15 mouse cellular contexts compared by ENCODE assay signal in the genomic region with DNA sequence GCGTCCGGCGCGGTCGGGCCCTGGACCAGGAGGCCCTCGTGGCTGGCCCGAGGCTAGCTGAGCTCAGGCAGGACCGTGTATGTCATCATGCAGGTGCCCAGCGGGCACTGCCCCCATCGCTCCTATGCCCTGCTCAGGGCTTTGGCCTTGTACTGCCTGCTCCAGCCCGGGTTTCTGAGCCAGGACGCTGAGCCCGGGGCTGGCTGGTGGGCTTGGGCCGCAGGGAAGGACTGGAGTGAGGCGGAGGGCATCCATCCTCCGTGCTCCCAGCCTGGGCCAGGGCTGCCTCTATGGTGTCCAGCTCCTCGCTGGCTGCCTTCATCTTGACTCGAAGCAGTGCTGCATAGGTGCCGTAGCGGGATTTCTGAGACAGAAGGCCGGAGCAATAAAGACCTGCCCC. TPM values are rescaled to one million over a fixed set of nuclear protein-coding genes. Genes with fewer than 3 reads are reported as not detected.
A peak's percentile ranks its signal among the peaks of the same experiment; 100 is the strongest.
DNase-seq lines count a peak whose midpoint lies in the region; ATAC-seq lines count a peak whose summit lies in the region.
"Had no signal": no experiment of that assay in that cellular context is flagged by ENCODE, and none has a peak within 500 bp of the region (broad histone marks: within the 10 kb centered on the region; RNA-seq: fewer than 3 reads in every experiment).

No protein-coding gene starts in this region.

- peaks cover 25% of the 10 kb centered on the region for H3K27me3 ChIP-seq in erythroblast, embryonic 14.5 days (ENCODE audit: control insufficient read depth)

- H3K36me3 ChIP-seq in erythroblast, embryonic 14.5 days (ENCODE audit: control insufficient read depth): peaks cover 62% of the 10 kb centered on the region

- H3K4me1 ChIP-seq in erythroblast, embryonic 14.5 days (ENCODE audit: control insufficient read depth): peaks cover 94% of the 10 kb centered on the region

- peak overlapping the region; percentile 14 for H3K4me3 ChIP-seq in erythroblast, embryonic 14.5 days (replicated peaks)
- H3K4me3 ChIP-seq: forebrain, embryonic 10.5 days; heart, embryonic 12.5 days; limb, embryonic 10.5 days; lung, embryonic 15.5 days; megakaryocyte, embryonic 14.5 days had no signal

- no peak for ATAC-seq in erythroblast, adult 5-6 weeks (replicated peaks; ENCODE audit: low FRiP score, poor library complexity, severe bottlenecking)
- ATAC-seq: activated CD4-positive, CD25-positive, alpha-beta regulatory T cell, adult 4 months had no signal

- DNase-seq in layer of hippocampus, postnatal 10 days (ENCODE audit: low spot score in 2 of 2): peak; percentile 2 to 10
- DNase-seq in layer of hippocampus, postnatal 25 days (ENCODE audit: extremely low spot score in 1 of 2, low spot score in 1 of 2): no peak
- DNase-seq in thymus, postnatal 4 days: peak; percentile 9
- DNase-seq in thymus, postnatal 14 days: no peak
- DNase-seq in retina, embryonic 14.5 days (ENCODE audit: low spot score): no peak
- DNase-seq: heart, postnatal 4 days; right cerebral cortex, postnatal 4 days had no signal

- H3K9me3 ChIP-seq in erythroblast, embryonic 14.5 days (ENCODE audit: control insufficient read depth, low read length): peaks cover 4% of the 10 kb centered on the region; the same call in 1 of the 2 replicates
- H3K9me3 ChIP-seq: forebrain, embryonic 10.5 days; heart, embryonic 12.5 days; limb, embryonic 10.5 days; lung, embryonic 15.5 days; megakaryocyte, embryonic 14.5 days had no signal

RNA-seq across cellular contexts. Expression of a gene that starts 8.4 kb away (rescaled TPM):
- polyA plus RNA-seq in erythroblast, embryonic 14.5 days (2012): 5.5 and 7.4 TPM in 2 replicates
- 0.96 and 1.0 TPM in 2 replicates for total RNA-seq in erythroblast, adult 5-6 weeks (2015; ENCODE audit: low replicate concordance)
- total RNA-seq in erythroblast, adult 5-6 weeks (2017; ENCODE audit: low replicate concordance): 2.8 and 3.1 TPM in 2 replicates
- 1 to 10 TPM; 3.1 to 3.2 TPM for total RNA-seq in layer of hippocampus, postnatal 10 days (2021)
- 1 to 10 TPM; 1.8 to 2.8 TPM for total RNA-seq in layer of hippocampus, postnatal 25 days (2021)

RNA-seq across cellular contexts. Expression of a gene that starts 14.4 kb away (rescaled TPM):
- 7.6 and 8.3 TPM in 2 replicates for polyA plus RNA-seq in erythroblast, embryonic 14.5 days (2012)
- total RNA-seq in erythroblast, adult 5-6 weeks (2015; ENCODE audit: low replicate concordance): 0.63 TPM in 1 of 2 replicates, not detected in the other
- 0.70 TPM in 1 of 2 replicates, not detected in the other for total RNA-seq in erythroblast, adult 5-6 weeks (2017; ENCODE audit: low replicate concordance)
- total RNA-seq in layer of hippocampus, postnatal 10 days (2021): 100 to 1,000 TPM; 686 to 714 TPM
- 100 to 1,000 TPM; 765 to 790 TPM for total RNA-seq in layer of hippocampus, postnatal 25 days (2021)

RNA-seq across cellular contexts. Expression of a gene that starts 15.4 kb away (rescaled TPM):
- polyA plus RNA-seq in erythroblast, embryonic 14.5 days (2012): 10.4 and 12.7 TPM in 2 replicates
- total RNA-seq in erythroblast, adult 5-6 weeks (2015; ENCODE audit: low replicate concordance): not detected in 2 replicates
- not detected in 2 replicates for total RNA-seq in erythroblast, adult 5-6 weeks (2017; ENCODE audit: low replicate concordance)
- 10 to 100 TPM; 30.2 to 33.6 TPM for total RNA-seq in layer of hippocampus, postnatal 10 days (2021)
- total RNA-seq in layer of hippocampus, postnatal 25 days (2021): 10 to 100 TPM; 29.0 to 32.8 TPM

RNA-seq across cellular contexts. Expression of a gene that starts 25.9 kb away (rescaled TPM):
- 15.7 and 17.4 TPM in 2 replicates for polyA plus RNA-seq in erythroblast, embryonic 14.5 days (2012)
- 8.1 and 8.4 TPM in 2 replicates for total RNA-seq in erythroblast, adult 5-6 weeks (2015; ENCODE audit: low replicate concordance)
- total RNA-seq in erythroblast, adult 5-6 weeks (2017; ENCODE audit: low replicate concordance): 23.6 and 39.4 TPM in 2 replicates
- total RNA-seq in layer of hippocampus, postnatal 10 days (2021): 100 to 1,000 TPM; 173 to 178 TPM
- total RNA-seq in layer of hippocampus, postnatal 25 days (2021): 100 to 1,000 TPM; 164 to 189 TPM

RNA-seq across cellular contexts. Expression of a gene that starts 28.4 kb away (rescaled TPM):
- polyA plus RNA-seq in erythroblast, embryonic 14.5 days (2012): 0.20 and 0.73 TPM in 2 replicates
- total RNA-seq in erythroblast, adult 5-6 weeks (2015; ENCODE audit: low replicate concordance): 5.4 and 9.6 TPM in 2 replicates
- total RNA-seq in erythroblast, adult 5-6 weeks (2017; ENCODE audit: low replicate concordance): 1.4 and 1.8 TPM in 2 replicates
- 10 to 100 TPM; 24.4 to 26.4 TPM for total RNA-seq in layer of hippocampus, postnatal 10 days (2021)
- 10 to 100 TPM; 29.9 to 31.4 TPM for total RNA-seq in layer of hippocampus, postnatal 25 days (2021)

Comparison
In these comparisons a context has a peak if more than half of its experiments do, and no peak if none do; other contexts are left out.
1. DNase-seq: peak in layer of hippocampus, postnatal 10 days (2 of 2) and thymus, postnatal 4 days (single experiment); none in layer of hippocampus, postnatal 25 days (0 of 2), thymus, postnatal 14 days (single experiment) and retina, embryonic 14.5 days (single experiment).
2. RNA of a gene that starts 14.4 kb away (total RNA-seq): 765 to 790 TPM in layer of hippocampus, postnatal 25 days and 686 to 714 TPM in layer of hippocampus, postnatal 10 days; 0.63 to 0.70 TPM in erythroblast, adult 5-6 weeks; every median in the first group is over 100 times any median in the second.
3. RNA of a gene that starts 15.4 kb away (total RNA-seq): 30.2 to 33.6 TPM in layer of hippocampus, postnatal 10 days and 29.0 to 32.8 TPM in layer of hippocampus, postnatal 25 days; not detected in erythroblast, adult 5-6 weeks; every median in the first group is over 10 times any median in the second.